Mouse (Mus musculus) midbrain, embryonic 11.5 days (tissue): Measurements from ENCODE around the gene Gstp2. TPM values are rescaled to one million over a fixed set of nuclear protein-coding genes. Genes with fewer than 3 reads are reported as not detected.
"Not testable (repeated sequence)": the region's sequence is repeated elsewhere in the genome, so short reads cannot be mapped to it uniquely, and the experiment has no call there.

Experiments
- ATAC-seq: fragments of 200-750 bp; cut with Nextera tagmentation; 2 replicates; pipeline ENCODE4 v1.8.0; 2017; ENCODE audit warnings: moderate TSS enrichment, moderate library complexity; ENCODE audit not compliant: low FRiP score
- DNase-seq: peaks from one replicate; pipeline ENCODE4 v3.0.0; 2015; ENCODE audit warnings: low spot score; ENCODE audit errors: missing footprints
- H3K27ac ChIP-seq: fragments of 300-500 bp; sonication (generic); 2 replicates; pipeline ENCODE4 v1.5.1; 2014; ENCODE audit warnings: low read depth, low read length
- H3K27me3 ChIP-seq: fragments of 300-500 bp; sonication (generic); 2 replicates; pipeline ENCODE4 v1.6.1; 2014; ENCODE audit warnings: mild to moderate bottlenecking, low read length, moderate library complexity, mixed read lengths; ENCODE audit not compliant: control insufficient read depth, insufficient read depth
- H3K36me3 ChIP-seq: fragments of 300-500 bp; sonication (generic); 2 replicates; pipeline ENCODE4 v1.6.1; 2014; ENCODE audit warnings: mild to moderate bottlenecking, low read length, moderate library complexity, mixed read lengths; ENCODE audit not compliant: control insufficient read depth, insufficient read depth
- H3K4me1 ChIP-seq: fragments of 300-500 bp; sonication (generic); 2 replicates; pipeline ENCODE4 v1.6.1; 2014; ENCODE audit warnings: low read length; ENCODE audit not compliant: control insufficient read depth, insufficient read depth
- H3K4me2 ChIP-seq: fragments of 300-500 bp; sonication (generic); 2 replicates; pipeline ENCODE4 v1.6.1; 2014; ENCODE audit warnings: mild to moderate bottlenecking, moderate library complexity
- H3K4me3 ChIP-seq: fragments of 300-500 bp; sonication (generic); 2 replicates; pipeline ENCODE4 v1.5.1; 2014; ENCODE audit warnings: low read depth, low read length
- H3K9ac ChIP-seq: fragments of 300-500 bp; sonication (generic); 2 replicates; pipeline ENCODE4 v1.6.1; 2014; ENCODE audit warnings: low read length
- H3K9me3 ChIP-seq: fragments of 300-500 bp; sonication (generic); 2 replicates; pipeline ENCODE4 v1.6.1; 2016; ENCODE audit warnings: low read length; ENCODE audit not compliant: control insufficient read depth
- WGBS: fragments of 180-500 bp; shearing (Covaris S2); extraction: QIAGEN DNeasy Blood & Tissue Kit; methylation state at CpG from one replicate; pipeline ENCODE4 v1.1.7; 2014; 5-methylcytosine and 5-hydroxymethylcytosine counted together
- polyA plus RNA-seq: library from polyadenylated mRNA; unstranded; fragments of >200 nt; fragmentation: Nextera tagmentation; extraction: Ambion mirVana; gene quantifications from 2 replicates; pipeline ENCODE4 v1.2.1, GENCODE M21; 2014

Gstp2 gene
- polyA plus RNA-seq, 1 experiment from 2014 or later: 1.1 TPM

DNA sequence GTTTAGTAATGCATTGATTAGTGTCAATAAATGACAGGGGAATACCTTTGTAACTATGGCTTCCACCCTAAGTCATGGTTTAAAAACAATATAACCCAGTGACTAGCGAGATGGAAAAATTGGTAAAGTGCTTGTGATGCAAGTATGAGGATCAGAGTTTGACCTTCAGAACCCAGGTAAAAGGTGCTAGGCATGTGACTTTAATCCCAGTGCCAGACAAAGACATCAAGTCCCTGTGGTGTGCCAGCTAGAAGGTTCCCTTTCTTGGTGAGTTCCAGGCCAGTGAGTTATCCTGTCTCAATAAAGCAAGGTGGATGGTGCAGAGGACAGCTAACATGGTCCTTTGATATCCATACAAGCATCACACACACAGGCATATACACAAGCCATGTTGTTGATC lies 29.7 kb upstream of the Gstp2 start:
- no peak overlapping the region for H3K9ac ChIP-seq
- H3K4me2 ChIP-seq: no peak overlapping the region
- no peak overlapping the region for H3K27ac ChIP-seq
- H3K9me3 ChIP-seq: no peaks in the 10 kb centered on the region
- no peak overlapping the region for H3K4me3 ChIP-seq
- 90% methylated on average over 1 of the region's 1 CpGs for WGBS
- no peaks in the 10 kb centered on the region for H3K36me3 ChIP-seq
- no peaks in the 10 kb centered on the region for H3K4me1 ChIP-seq
- no peak for DNase-seq
- no peaks in the 10 kb centered on the region for H3K27me3 ChIP-seq
- no peak for ATAC-seq

DNA sequence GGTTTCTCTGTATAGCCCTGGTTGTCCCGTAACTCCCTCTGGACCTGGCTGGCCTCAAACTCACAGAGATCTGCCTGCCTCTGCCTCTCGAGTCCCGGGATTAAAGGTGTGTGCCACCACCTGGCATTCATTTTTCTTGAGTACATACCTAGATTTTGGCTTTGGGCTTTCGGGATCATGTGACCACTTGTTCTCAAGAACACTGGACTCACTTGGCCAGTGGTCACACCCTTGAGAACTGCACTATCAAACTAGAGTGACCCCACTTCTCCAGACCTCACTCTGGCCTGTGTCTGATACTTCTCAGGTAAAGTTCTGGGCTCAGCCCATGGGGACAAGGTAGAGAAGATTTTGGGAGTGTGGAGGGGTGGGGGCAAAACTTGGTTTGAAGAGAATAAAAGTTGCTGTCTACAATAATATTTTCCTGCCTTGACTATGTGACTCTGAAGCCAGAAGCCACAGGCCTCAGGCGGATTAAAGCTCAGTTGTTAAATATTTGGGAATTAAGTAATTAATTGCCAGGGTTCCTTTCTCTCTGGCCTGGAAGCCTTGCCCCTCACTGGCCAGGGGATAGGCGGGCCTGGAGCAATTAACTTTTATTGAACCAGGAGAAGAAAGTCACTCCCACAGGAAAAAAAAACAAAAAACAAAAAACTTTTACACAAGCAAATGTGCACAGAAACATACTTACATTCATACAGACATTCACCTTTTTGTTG lies 27.0 kb upstream of the Gstp2 start:
- Histone ChIP-seq H3K27ac (no peak overlapping the region), H3K27me3 (no peaks in the 10 kb centered on the region), H3K36me3 (no peaks in the 10 kb centered on the region), H3K9me3 (no peaks in the 10 kb centered on the region), H3K4me2 (no peak overlapping the region), H3K4me3 (no peak overlapping the region), H3K9ac (no peak overlapping the region), H3K4me1 (no peaks in the 10 kb centered on the region)
- WGBS: 79% methylated on average over 6 of the region's 6 CpGs
- ATAC-seq (no peak), DNase-seq (peak; percentile 39)

DNA sequence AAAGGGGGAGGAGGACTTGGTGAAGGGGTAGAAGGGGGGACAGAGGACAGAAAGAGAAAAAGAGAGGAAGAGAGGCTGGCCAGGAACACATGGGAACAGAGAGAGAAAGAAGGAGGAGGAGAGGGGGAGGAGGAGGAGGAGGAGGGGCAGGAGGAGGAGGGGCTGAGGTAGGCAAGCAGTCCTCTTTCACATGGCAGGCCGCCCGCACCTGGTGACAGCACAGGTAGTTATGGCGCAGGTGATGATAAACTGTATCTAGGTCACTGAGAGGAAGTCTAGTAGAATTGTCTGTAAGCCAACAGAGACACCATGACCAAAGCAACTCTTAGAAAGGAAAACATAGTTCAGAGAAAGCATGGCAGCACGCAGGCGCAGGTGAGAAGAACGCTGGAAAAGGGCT lies 25.6 kb upstream of the Gstp2 start:
- no peak overlapping the region for H3K4me2 ChIP-seq
- DNase-seq: peak; percentile 12
- no peaks in the 10 kb centered on the region for H3K36me3 ChIP-seq
- no peak overlapping the region for H3K4me3 ChIP-seq
- H3K9me3 ChIP-seq: no peaks in the 10 kb centered on the region
- H3K27ac ChIP-seq: no peak overlapping the region
- H3K27me3 ChIP-seq: no peaks in the 10 kb centered on the region
- no peaks in the 10 kb centered on the region for H3K4me1 ChIP-seq
- no peak overlapping the region for H3K9ac ChIP-seq
- no peak for ATAC-seq
- WGBS: 94% methylated on average over 6 of the region's 6 CpGs

DNA sequence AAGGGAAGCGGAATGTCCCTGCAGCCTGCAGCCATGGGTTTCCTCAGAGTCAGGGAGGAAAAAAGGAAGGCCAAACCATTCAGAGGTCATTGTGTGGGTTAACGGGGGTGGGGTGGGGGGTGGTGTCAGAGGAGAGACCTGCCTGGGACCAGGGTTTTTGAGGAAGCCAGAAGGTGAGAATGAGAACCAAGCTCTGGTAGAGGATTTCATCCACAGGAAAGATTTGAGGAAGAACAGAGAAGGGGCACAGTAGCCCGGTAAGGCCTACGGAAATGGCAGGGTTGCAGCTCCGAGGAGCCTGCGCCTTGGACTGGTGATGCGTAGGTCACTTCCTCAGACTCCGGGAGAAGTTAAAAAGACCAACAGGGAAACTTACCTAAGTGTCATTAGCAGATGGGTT lies 24.9 kb upstream of the Gstp2 start:
- Histone ChIP-seq H3K4me2 (no peak overlapping the region), H3K4me1 (no peaks in the 10 kb centered on the region), H3K27ac (no peak overlapping the region), H3K9ac (no peak overlapping the region), H3K9me3 (no peaks in the 10 kb centered on the region), H3K4me3 (no peak overlapping the region), H3K27me3 (no peaks in the 10 kb centered on the region), H3K36me3 (no peaks in the 10 kb centered on the region)
- ATAC-seq: no peak
- 85% methylated on average over 8 of the region's 8 CpGs for WGBS
- peak; percentile 51 for DNase-seq

DNA sequence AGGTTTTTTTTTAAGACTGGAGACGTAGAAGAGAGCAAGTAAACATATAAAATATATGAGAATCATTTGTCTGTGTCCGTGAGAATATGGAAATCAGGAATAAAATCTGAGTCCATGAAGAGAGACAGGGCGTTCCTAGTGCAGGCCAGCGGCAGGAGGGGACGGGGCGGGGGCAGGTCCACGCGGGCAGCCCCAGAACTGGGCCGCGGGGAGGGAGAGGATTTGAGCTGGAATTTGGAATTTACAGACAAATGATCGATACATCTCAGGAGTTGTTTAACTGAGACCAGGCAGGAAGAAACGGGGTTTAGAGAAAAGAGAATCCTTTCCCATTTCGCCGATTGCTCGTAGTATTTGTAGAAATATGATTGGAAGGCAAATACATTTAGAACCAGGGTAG lies 24.5 kb upstream of the Gstp2 start:
- Histone ChIP-seq H3K4me1 (no peaks in the 10 kb centered on the region), H3K27ac (no peak overlapping the region)

DNA sequence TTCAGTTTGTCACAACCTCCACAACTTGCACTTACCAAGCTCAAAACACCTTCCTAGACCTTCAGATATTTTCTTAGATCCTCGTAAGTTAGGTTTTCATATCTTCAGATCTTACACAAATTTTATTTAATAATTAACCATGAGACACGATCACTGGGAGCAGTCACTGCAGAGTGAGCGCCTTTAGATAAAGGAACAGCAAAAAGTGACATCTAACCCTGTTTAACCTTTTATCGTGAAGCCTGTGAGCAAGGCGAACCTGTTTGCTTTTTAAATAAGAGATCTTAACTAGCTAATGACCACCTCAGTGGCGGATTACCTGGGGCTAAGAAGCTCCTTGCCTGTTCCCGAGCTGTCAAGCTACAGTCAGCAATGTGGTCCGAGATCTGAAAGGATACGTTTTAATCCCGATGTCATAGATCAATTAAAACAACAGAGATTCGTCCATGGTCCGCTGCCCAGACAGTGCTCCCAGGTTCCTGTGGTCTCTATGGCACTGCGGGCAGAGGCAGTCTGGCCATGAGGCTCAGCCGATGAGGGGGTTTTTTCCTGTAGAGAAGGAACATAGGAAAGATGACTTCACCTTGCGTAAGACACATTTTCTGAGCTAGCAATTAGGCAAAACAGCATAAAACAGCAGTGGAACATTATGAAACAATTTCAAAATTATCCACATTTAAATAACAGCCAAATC lies 23.0 kb upstream of the Gstp2 start:
- H3K9me3 ChIP-seq: no peaks in the 10 kb centered on the region
- H3K27ac ChIP-seq: no peak overlapping the region
- 63% methylated on average over 15 of the region's 15 CpGs for WGBS
- ATAC-seq: no peak
- no peaks in the 10 kb centered on the region for H3K4me1 ChIP-seq
- no peaks in the 10 kb centered on the region for H3K36me3 ChIP-seq
- H3K9ac ChIP-seq: no peak overlapping the region
- H3K27me3 ChIP-seq: no peaks in the 10 kb centered on the region
- H3K4me3 ChIP-seq: no peak overlapping the region
- peak; percentile 76 for DNase-seq
- H3K4me2 ChIP-seq: no peak overlapping the region

More for the DNA sequence above, 24.5 kb upstream of the Gstp2 start:
- H3K9me3 ChIP-seq: no peaks in the 10 kb centered on the region
- 74% methylated on average over 15 of the region's 15 CpGs for WGBS
- H3K4me3 ChIP-seq: no peak overlapping the region
- no peak overlapping the region for H3K4me2 ChIP-seq
- H3K36me3 ChIP-seq: no peaks in the 10 kb centered on the region
- H3K9ac ChIP-seq: no peak overlapping the region
- H3K27me3 ChIP-seq: no peaks in the 10 kb centered on the region
- DNase-seq (no peak), ATAC-seq (no peak)

DNA sequence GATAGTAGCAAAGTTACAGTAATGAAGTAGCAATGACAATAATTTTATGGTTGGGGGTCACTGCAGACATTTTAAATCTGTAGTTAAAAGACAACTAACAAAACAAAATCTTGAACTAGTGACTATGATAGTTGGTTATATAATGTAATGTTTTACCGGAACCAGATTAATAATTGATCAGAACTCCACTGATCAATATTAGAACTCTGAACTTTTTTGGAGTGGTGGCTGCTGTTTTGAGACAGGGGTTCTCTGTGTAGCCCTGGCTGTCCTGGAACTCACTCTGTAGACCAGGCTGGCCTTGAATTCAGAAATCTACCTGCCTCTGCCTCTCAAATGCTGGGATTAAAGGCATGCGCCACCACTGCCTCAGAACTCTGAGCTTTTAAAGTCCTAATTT lies 22.4 kb upstream of the Gstp2 start:
- not testable (repeated sequence) for H3K27ac ChIP-seq, H3K4me3 ChIP-seq, H3K27me3 ChIP-seq, H3K36me3 ChIP-seq, ATAC-seq, H3K9me3 ChIP-seq, H3K9ac ChIP-seq, H3K4me1 ChIP-seq, H3K4me2 ChIP-seq
- DNase-seq: peak; percentile 41
- WGBS: 97% methylated on average over 2 of the region's 2 CpGs

DNA sequence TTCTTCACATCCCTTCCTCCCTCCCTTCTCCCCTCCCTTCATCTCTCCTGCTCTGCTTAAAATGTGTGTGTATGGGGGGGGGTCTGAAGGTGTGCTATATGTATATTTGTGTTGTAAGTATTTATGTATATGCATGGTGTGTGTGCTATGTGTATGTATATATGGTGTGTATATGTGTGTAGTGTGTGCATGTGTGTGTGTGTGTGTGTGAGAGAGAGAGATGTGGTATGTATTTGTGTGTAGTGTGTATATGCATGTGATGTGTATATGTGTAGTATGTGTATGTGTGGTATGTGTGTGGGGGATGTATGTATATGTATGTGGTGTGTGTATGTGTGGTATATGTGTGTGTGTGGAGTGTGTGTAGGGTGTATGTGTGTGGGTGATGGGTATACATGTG lies 21.1 kb upstream of the Gstp2 start:
- H3K9me3 ChIP-seq: no peaks in the 10 kb centered on the region
- H3K36me3 ChIP-seq: no peaks in the 10 kb centered on the region
- H3K4me2 ChIP-seq: no peak overlapping the region
- H3K9ac ChIP-seq: no peak overlapping the region
- H3K4me3 ChIP-seq: no peak overlapping the region
- ATAC-seq (no peak), DNase-seq (no peak)
- no peak overlapping the region for H3K27ac ChIP-seq
- no peaks in the 10 kb centered on the region for H3K27me3 ChIP-seq
- H3K4me1 ChIP-seq: no peaks in the 10 kb centered on the region

DNA sequence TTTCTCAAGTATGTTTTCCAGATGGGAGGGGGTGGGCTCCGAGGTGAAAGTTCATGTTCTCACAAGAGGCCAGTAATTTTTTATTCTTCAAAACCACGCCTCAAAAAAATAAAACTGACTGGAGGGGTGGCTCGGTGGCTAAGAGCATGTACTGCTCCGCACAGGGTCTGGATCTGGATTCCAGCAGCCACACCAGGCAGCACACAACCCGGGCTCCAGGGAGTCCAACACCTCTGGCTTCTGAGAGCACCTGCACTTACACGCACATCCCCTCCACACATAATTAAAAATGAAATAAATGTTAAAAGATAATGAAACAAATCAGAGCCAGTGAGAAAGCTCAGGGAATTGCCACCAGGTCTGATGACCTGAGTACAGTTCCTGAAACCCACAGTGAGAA lies 20.5 kb upstream of the Gstp2 start:
- H3K36me3 ChIP-seq: no peaks in the 10 kb centered on the region
- 82% methylated on average over 6 of the region's 6 CpGs for WGBS

More for the DNA sequence above, 20.5 kb upstream of the Gstp2 start:
- ATAC-seq: no peak
- no peaks in the 10 kb centered on the region for H3K4me1 ChIP-seq
- no peak overlapping the region for H3K4me2 ChIP-seq
- no peaks in the 10 kb centered on the region for H3K27me3 ChIP-seq
- H3K4me3 ChIP-seq: no peak overlapping the region
- no peaks in the 10 kb centered on the region for H3K9me3 ChIP-seq
- no peak overlapping the region for H3K27ac ChIP-seq
- H3K9ac ChIP-seq: no peak overlapping the region
- DNase-seq: no peak
